Mouse (Mus musculus): ENCODE results near the gene Psma1.

The Psma1 gene

GRCm38 (mm10) chr7:114276005-114276752 is at the start of gene Psma1:
Gene Psma1, minus strand, starts transcription at chr7:114276118.
- peak; percentile 97 to 98 for DNase-seq

GRCm38 (mm10) chr7:114323527-114323926 is 47.6 kb upstream of the Psma1 start:
- DNase-seq = no peak

GRCm38 (mm10) chr7:114322531-114323441 is 46.9 kb upstream of the Psma1 start:
- peak in 1 of 2 experiments; percentile 15 for DNase-seq

- DNase-seq = no peak
These were observed 45.9 kb upstream of the Psma1 start for GRCm38 (mm10) chr7:114321694-114322372.

- DNase-seq = no peak
These were observed 42.0 kb upstream of the Psma1 start for GRCm38 (mm10) chr7:114317896-114318295.

- no peak for DNase-seq
These were observed 41.5 kb upstream of the Psma1 start for GRCm38 (mm10) chr7:114317389-114317792.

GRCm38 (mm10) chr7:114316361-114316871 is 40.5 kb upstream of the Psma1 start:
- no peak for DNase-seq

- DNase-seq = no peak
These were observed 35.3 kb upstream of the Psma1 start for GRCm38 (mm10) chr7:114311209-114311608.

- DNase-seq = no peak
These were observed 33.1 kb upstream of the Psma1 start for GRCm38 (mm10) chr7:114309020-114309419.

- no peak for DNase-seq
These were observed 25.4 kb upstream of the Psma1 start for GRCm38 (mm10) chr7:114301293-114301782.

- DNase-seq = no peak
These were observed 24.9 kb upstream of the Psma1 start for GRCm38 (mm10) chr7:114300782-114301181.

- DNase-seq = no peak
These were observed 23.3 kb upstream of the Psma1 start for GRCm38 (mm10) chr7:114299247-114299646.

GRCm38 (mm10) chr7:114294698-114295097 is 18.8 kb upstream of the Psma1 start:
- DNase-seq = no peak

- DNase-seq = no peak
These were observed 18.0 kb upstream of the Psma1 start for GRCm38 (mm10) chr7:114293903-114294302.

GRCm38 (mm10) chr7:114292501-114292971 is 16.6 kb upstream of the Psma1 start:
- peak; percentile 84 to 86 for DNase-seq

- DNase-seq = peak; percentile 29 to 43
These were observed 15.8 kb upstream of the Psma1 start for GRCm38 (mm10) chr7:114291461-114292335.

GRCm38 (mm10) chr7:114290078-114290506 is 14.2 kb upstream of the Psma1 start:
- DNase-seq = peak; percentile 82 to 83

- DNase-seq = no peak
These were observed 8.5 kb upstream of the Psma1 start for GRCm38 (mm10) chr7:114284296-114284910.

- DNase-seq = no peak
These were observed 7.1 kb upstream of the Psma1 start for GRCm38 (mm10) chr7:114283006-114283405.

- peak; percentile 31 to 33 for DNase-seq
These were observed 5.8 kb upstream of the Psma1 start for GRCm38 (mm10) chr7:114281671-114282070.

Data from cerebellum, postnatal 36 days (tissue).